Mouse (Mus musculus) adrenal gland, postnatal 36 days (tissue): ENCODE measurements around the gene Tnfrsf12a. TPM values are rescaled to one million over a fixed set of nuclear protein-coding genes. Genes with fewer than 3 reads are reported as not detected.
A peak's percentile ranks its signal among the peaks of the same experiment; 100 is the strongest.

Experiments used
- DNase-seq, 2 experiments: peaks; one replicate each; pipeline ENCODE4 v3.0.0; 2021; ENCODE audit warnings: mixed read lengths in 1 of 2
- long read RNA-seq, 2 experiments: library from polyadenylated mRNA; stranded (forward); transcript quantifications; one replicate each; pipeline ENCODE4 v2.0.0; 2021; ENCODE audit warnings: borderline sequencing depth in 2 of 2
- total RNA-seq, 2 experiments: library from RNA; stranded (reverse); gene quantifications; 2 replicates each; pipeline ENCODE4 v1.2.3; 2021

Tnfrsf12a gene
- 100 to 1,000 TPM; 116 to 301 TPM for total RNA-seq
- long read RNA-seq, experiment 1, transcript Tnfrsf12a-201 (4 exons, 984 nt), result major isoform, 124 of 135 reads
- long read RNA-seq, experiment 1, partial matches to known transcripts, result 2 of 135 reads
- long read RNA-seq, experiment 1, other reads (novel, unspliced or antisense), result 6 of 135 reads
- long read RNA-seq, experiment 2, transcript Tnfrsf12a-201 (4 exons, 984 nt), result major isoform, 119 of 136 reads
- long read RNA-seq, experiment 2, partial matches to known transcripts, result 1 of 136 reads
- long read RNA-seq, experiment 2, other reads (novel, unspliced or antisense), result 14 of 136 reads

DNA sequence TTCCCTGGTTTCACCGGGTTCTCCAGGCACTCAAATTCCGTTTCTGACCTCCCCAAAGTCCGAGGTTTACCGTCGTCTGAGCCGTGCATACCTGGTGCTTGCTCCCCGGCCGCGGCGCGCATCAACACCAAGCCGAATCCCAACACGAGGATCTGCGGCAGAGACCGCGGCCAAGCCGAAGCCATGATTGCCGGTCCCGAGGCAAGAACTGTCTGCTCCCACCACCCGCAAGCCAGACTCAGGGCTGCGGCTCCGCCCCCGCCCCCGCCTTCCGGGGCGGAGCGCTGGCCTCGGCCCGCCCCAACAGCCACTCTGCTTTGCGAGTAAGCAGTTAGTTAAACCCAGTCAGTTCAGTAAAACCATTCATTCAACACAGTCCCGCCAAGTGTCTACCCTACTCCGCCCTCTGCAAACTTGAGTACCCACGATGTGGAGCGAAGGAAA, at the start of gene Tnfrsf12a:
Gene Tnfrsf12a, minus strand, starts transcription at position 233 of the 444 bp plus-strand sequence.
- peak; percentile 92 to 93 for DNase-seq

DNA sequence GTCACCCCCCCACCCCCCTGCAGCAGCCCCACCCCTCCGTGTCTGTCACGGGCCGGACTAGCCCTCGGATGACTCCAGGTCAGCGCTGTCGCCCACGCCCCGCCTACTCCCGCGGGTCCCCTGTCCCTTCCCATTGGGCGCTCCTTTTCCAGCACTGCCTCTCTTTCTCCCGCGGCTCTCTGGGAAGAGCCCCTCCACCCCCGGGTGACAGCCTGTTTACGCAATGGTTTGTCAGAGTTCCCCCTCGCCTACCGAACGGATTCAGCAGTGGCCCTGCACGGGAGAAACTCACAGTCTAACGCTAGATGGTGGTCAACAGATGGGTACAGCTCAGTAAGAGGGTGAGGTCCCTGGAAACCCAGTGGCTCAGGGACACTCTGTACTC, 49.5 kb upstream of the Tnfrsf12a start:
- peak; percentile 82 to 88 for DNase-seq

- peak; percentile 97 to 99 for DNase-seq
Observed at GRCm38 (mm10) chr17:23725999-23726757, 48.9 kb upstream of the Tnfrsf12a start, which contains the start of gene Pkmyt1. TSS of gene Pkmyt1 (plus strand) at chr17:23726336.

DNA sequence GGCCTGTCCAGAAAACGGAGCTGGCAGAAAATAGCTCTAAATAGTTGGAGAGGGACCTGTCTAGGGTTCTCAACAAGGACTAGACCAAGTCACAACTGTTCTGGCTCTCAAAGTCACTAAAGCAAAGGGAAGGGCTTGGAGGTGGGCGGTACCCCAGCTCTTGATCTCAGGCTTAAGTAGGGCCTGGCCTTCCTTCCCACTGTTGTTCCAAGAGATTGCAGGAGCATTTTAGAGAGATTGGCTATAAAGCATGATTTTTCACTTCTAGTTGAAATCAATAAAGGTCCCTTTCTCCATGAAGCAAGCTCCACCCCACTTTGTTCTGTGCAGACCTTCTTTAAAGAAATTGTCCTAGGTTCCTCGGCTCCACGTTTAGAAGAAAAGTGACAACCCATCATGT, 48.2 kb upstream of the Tnfrsf12a start:
- no peak for DNase-seq

- peak; percentile 37 to 45 for DNase-seq
Observed at GRCm38 (mm10) chr17:23722376-23723125, 45.3 kb upstream of the Tnfrsf12a start, which contains the start of gene 1520401A03Rik. TSS of gene 1520401A03Rik (minus strand) at chr17:23722783.

GRCm38 (mm10) chr17:23721886-23722285, 44.6 kb upstream of the Tnfrsf12a start:
- DNase-seq, result peak; percentile 62 to 63

GRCm38 (mm10) chr17:23719455-23719854, 42.2 kb upstream of the Tnfrsf12a start:
- DNase-seq, result no peak

DNA sequence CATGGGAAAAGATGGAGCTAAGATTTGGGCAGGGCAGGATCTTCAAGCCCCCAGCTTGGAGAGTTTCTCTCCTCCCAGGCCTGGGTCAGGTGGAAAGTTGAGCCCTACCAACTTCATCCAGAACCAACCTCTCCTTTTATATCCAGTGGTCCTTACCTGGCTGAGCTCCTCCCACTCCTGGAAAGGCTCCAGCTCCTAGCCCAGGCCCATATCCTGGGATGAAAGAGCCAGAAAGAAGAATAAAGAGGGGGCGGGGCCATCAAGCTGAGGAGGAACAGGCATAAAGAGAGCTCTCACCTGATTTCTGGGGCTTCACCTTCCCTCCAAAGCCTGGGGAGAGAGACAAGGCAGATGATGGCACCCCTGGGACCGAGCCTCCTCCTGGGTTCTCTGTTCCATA, 39.7 kb upstream of the Tnfrsf12a start:
- no peak for DNase-seq

GRCm38 (mm10) chr17:23706212-23706611, 28.9 kb upstream of the Tnfrsf12a start:
- peak; percentile 81 to 84 for DNase-seq

DNA sequence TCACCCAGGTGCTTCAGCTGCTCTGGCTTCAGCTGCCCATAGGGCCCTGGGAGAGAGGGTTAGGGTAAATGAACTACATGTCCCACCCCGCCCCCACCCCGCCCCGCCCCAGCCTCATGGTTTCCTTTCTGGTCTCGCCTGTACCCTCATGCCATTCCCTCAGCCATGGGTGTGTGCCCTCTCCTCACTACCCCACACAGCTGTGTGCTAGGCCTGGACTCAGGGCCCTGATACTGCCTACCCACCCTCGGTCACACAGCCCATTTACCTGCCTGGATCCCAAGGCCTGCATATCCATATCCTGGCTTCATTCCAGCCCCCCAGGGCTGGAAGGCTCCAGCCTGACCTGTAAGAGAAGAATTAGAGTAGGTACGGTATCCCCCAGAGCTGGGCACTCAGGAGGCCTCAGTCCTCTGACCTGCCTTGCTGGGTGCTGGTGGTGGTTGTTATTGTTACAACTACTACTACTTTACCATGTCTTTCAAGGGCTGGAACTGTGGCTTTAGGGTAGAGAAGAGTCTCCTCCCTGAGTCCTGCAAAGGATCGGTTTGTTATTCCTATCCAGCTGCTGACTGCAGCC, 28.3 kb upstream of the Tnfrsf12a start:
- DNase-seq, result no peak

DNA sequence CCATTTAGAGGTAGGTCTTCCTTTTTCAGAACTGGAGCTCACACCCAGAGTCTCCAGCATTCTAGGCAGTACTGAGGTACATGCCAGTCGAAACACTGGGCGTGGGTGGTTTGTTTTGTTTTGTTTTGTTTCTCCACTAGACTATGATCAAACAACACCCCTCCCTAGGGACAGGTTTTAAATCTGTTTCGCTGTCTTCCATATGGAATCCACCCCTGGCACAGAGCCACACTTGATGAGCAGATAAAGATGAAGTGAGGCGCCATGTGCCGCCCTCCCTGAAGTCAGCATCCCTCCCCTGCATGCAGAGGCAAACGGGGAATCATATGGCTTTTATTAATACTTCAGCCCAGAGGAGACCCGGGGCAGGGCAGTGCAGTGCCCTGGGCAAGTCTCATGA, 27.5 kb upstream of the Tnfrsf12a start:
- DNase-seq, result no peak

DNA sequence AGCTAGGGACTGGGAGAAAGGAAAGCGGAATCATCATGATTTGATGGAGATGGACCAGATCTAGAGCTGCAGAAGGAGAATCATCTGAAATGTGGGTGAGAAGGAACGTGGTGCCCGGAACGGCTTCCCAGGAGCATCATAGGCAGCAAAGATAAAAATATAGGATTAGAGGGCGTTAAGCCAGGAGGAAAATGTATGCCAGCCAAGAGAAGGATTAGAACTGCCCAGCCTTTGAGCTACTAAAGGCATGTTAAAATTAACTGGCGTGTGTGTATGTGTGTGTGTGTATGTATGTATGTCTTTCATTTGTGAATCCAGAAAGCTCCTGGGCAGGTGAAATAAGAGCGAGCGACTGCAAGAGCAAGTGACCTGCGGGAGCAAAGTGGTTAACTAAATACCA, 26.0 kb upstream of the Tnfrsf12a start:
- DNase-seq, result no peak

- DNase-seq, result peak; percentile 95 to 96
Observed at GRCm38 (mm10) chr17:23700079-23700478, 22.8 kb upstream of the Tnfrsf12a start.

DNA sequence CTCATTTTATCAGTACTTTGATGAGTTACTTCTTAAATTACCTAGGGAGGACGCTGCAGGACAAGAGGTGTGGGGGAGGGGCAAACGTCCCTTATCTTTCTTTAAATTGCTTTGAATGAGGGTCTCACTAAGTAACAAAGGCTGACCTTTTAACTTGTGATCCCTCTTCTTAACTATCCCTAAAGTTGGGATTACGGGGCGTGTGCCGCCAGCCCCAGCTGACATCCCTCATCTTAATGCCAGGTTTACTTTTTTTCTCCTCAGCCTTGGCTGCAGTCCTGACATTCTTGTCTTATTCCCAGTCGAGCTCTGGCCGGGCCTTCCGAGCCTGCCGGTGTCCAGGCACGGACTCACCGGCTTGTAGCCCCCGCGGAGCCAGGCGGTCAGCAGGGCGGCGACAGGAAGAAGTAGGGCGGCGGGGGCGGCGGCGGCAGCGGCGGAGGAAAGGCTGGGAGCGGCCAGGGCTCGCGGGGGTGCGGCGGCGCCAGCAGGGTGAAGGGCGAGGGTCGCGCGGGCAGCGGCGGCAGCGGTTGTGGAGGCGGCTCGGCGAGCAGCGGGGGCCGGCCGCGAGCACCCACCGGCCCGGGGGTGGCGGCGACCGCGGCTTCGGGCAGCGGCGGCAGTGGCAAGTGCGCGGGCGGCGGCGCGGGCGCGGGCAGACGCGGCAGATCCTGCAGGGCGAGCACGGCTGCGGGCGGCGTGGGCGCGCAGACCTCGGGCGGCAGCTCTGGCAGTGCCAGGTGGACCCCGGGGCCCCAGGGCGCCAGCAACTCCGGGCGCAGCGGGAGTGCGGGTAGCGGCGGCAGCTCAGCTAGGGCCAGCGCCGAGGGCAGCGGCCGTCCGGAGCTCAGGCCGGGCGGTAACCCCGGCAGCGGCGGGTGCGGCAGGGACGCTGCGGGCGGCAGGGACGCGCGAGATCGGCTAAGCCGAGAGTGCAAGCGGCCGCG, 22.1 kb upstream of the Tnfrsf12a start:
- DNase-seq, result peak; percentile 68 to 71

DNA sequence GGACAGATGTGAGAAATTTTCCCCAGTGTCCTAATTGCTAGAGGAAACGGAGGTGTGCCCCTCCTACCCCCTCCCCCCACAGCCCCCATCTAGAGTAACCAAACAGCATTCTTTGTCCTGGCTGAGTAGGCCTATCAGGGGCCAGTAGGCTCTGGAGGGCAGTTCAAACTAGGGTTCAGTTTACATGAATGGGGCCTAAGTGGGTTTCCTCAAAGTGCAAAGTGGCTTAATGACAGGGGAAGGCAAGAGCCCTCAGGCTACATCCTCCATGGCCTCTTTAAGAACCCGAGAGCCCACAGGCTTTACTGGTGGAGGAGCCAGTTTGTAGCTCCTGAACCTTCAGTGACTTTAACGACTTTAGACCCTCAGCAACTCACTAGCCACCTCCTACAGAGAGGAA, 18.5 kb upstream of the Tnfrsf12a start:
- DNase-seq, result no peak

DNA sequence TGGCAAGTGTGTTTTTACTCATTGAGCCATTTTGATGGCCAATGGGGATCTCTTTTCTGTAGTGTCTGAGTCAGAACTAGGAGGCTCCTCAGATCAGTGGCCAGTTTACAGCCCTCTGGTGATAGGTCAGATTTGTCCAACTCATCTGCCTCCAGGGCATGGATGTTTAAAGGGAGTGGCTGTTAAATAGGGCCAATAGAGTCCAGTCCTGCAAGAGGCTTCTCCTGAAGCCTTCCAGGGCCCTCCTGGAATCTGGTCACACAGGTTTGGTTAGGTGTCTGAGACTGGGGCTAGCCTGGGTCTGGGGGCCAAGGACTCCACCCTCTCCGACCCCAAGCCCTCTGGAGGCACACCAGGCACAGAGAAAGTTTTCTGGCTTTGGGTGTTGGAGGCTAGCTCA, 17.2 kb upstream of the Tnfrsf12a start:
- DNase-seq, result no peak

GRCm38 (mm10) chr17:23683856-23684672, 6.8 kb upstream of the Tnfrsf12a start, which contains the start of gene Cldn9:
TSS of gene Cldn9 (minus strand) at chr17:23684026.
- DNase-seq, result no peak

GRCm38 (mm10) chr17:23683226-23683625, 6.0 kb upstream of the Tnfrsf12a start:
- DNase-seq, result no peak

DNA sequence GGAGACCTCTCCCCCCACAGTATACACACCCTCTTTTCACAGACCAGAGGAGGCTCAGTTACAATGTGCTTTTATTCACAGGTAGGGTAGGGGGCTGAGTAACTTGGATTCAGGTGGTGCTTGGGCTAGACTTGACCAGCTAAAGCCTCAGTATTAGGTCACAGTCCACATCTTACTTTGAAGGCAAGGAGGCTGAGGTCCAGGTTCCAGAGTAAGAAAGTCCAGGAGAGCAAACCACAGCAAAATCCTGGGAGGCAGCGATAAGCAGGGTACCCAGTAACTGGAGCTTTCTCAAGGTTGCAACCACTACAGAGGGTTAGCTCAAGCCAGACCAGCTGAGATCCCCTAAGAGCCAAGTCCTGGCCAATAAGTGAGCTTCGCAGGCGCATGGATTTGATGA, 5.3 kb upstream of the Tnfrsf12a start:
- DNase-seq, result no peak

DNA sequence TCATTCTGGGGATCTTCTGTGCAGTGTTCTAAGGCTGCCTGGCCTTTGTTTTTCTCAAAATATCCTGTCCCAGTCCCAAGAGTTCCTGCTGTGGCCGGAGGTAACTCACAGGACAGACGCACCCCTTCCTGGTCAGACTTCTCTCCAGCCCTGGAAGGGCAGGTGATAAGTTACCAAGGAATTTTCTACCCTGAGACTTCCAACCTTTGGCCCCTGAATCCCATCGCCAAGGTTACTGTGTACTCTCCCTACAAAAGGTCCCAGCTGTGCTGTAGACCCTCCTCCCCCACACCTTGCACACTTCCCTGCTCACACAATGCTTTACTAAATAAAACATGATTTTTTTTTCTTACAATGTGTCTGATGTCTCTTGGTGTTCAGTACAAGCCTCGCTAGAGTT, 4.8 kb upstream of the Tnfrsf12a start:
- no peak for DNase-seq
